Mouse (Mus musculus): ENCODE data around the gene Prr19. TPM values are rescaled to one million over a fixed set of nuclear protein-coding genes. Genes with fewer than 3 reads are reported as not detected.

The Prr19 gene
- polyA plus RNA-seq, 2 experiments: 0.04 TPM; not detected in 1

DNA sequence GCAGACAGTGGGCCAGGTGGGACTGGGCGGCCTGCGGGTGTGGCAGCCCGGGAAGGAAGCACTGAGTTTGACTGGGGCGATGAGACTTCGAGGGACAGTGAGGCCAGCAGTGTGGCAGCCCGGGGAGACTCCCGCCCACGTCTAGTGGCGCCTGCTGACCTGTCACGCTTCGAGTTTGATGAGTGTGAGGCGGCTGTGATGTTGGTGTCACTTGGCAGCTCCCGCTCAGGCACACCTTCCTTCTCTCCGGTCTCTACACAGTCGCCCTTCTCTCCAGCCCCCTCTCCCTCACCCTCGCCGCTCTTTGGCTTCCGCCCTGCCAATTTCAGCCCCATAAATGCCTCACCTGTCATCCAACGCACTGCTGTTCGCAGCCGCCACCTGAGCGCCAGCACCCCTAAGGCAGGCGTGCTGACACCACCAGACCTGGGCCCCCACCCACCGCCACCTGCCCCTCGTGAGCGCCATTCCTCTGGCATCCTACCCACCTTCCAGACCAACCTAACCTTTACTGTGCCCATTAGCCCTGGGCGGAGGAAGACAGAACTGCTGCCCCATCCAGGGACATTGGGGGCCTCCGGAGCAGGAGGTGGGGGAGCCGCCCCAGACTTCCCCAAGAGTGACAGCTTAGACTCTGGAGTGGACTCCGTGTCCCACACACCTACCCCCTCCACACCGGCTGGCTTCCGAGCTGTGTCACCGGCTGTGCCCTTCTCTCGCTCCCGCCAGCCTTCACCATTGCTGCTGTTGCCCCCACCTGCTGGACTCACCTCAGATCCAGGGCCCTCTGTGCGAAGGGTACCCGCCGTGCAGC lies 28.6 kb upstream of the Prr19 start:
- DNase-seq (ENCODE audit: low read depth in 3 of 3, low spot score in 3 of 3) (no peak), ATAC-seq (ENCODE audit: insufficient read depth) (no peak)
- peak overlapping the region; percentile 64 for H3K9ac ChIP-seq (replicated peaks)
- H3K36me3 ChIP-seq (replicated peaks; ENCODE audit: control insufficient read depth, insufficient read depth, low read depth): peaks cover 2% of the 10 kb centered on the region; the same call in 1 of the 2 replicates
- peaks cover 50 to 60% of the 10 kb centered on the region in 2 experiments for H3K4me1 ChIP-seq (replicated peaks; ENCODE audit: control insufficient read depth in 2 of 2, insufficient read depth in 2 of 2, low read length in 1 of 2)
- H3K9me3 ChIP-seq (ENCODE audit: control insufficient read depth, low read length): no peaks in the 10 kb centered on the region
- H3K27ac ChIP-seq: peak overlapping the region; percentile 80
- H3K4me3 ChIP-seq (ENCODE audit: insufficient read depth in 1 of 2, low read depth in 2 of 2, low read length in 2 of 2): no peak overlapping the region
- no peak for TF ChIP-seq EP300 (IDR thresholded peaks at IDR 0.05; ENCODE audit: low read depth)
- TF ChIP-seq CTCF (IDR thresholded peaks at IDR 0.05; ENCODE audit: low read depth): no peak
- H3K4me2 ChIP-seq (ENCODE audit: low read depth): peak overlapping the region; percentile 69
- WGBS (ENCODE audit: insufficient replicate concordance): 86% methylated on average over 38 of the region's 38 CpGs
- H3K27me3 ChIP-seq (ENCODE audit: control insufficient read depth, insufficient read depth, low read length): no peaks in the 10 kb centered on the region

DNA sequence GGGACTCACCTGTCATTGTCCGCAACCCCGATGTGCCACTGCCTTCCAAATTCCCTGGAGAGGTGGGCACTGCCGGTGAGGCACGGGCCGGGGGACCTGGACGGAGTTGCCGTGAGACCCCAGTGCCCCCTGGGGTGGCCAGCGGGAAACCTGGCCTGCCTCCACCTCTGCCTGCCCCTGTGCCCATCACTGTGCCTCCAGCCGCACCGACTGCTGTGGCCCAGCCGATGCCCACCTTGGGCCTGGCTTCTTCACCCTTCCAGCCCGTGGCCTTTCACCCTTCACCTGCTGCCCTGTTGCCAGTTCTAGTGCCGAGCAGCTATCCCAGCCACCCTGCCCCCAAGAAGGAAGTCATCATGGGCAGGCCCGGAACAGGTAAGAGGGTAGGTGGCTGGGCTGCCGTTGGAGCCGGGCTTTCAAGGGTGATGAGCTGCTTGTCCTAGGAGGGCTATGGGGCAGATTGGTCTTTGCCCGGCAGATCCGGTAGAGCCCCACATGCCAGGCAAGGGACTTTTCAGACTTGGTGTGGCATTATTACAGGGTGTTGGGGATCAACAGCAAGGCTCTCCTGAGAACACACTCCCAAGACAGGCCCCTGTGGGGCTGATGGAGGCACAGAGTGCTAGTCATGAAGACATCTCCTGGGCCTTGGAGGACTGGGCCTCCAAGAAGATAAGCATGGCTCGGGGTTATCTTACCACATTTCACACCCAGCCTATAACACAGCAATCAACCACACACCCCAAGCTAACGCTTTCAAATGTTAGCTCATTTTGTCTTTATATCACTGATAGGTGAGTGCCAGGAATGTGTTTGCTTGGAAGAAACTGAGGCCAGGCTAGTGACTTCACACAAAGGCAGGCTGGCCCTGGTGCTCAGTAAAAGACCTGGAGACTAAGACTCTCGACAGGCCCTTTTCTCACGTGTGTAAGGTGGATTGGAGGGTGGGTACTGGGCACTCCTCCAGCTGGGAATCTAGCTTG lies 27.7 kb upstream of the Prr19 start:
- peak overlapping the region; percentile 69 for H3K4me2 ChIP-seq (ENCODE audit: low read depth)
- H3K9ac ChIP-seq (replicated peaks): peak overlapping the region; percentile 64
- peak in 1 of 3 experiments; percentile 65 for DNase-seq (ENCODE audit: low read depth in 3 of 3, low spot score in 3 of 3)
- peak overlapping the region; percentile 80 for H3K27ac ChIP-seq
- WGBS (ENCODE audit: insufficient replicate concordance): 60% methylated on average over 22 of the region's 22 CpGs
- ATAC-seq (ENCODE audit: insufficient read depth): peak; percentile 78
- H3K9me3 ChIP-seq (ENCODE audit: control insufficient read depth, low read length): no peaks in the 10 kb centered on the region
- TF ChIP-seq EP300 (IDR thresholded peaks at IDR 0.05; ENCODE audit: low read depth): peak; percentile 64
- TF ChIP-seq CTCF (IDR thresholded peaks at IDR 0.05; ENCODE audit: low read depth): 0 out of 2 replicates have a peak, but pooled peaks have one; percentile 10
- H3K4me1 ChIP-seq (replicated peaks; ENCODE audit: control insufficient read depth in 2 of 2, insufficient read depth in 2 of 2, low read length in 1 of 2): peaks cover 53 to 64% of the 10 kb centered on the region in 2 experiments
- H3K36me3 ChIP-seq (replicated peaks; ENCODE audit: control insufficient read depth, insufficient read depth, low read depth): peaks cover 2% of the 10 kb centered on the region; the same call in 1 of the 2 replicates
- peak overlapping the region in 1 of 2 experiments; percentile 18; a peak in 2 of 4 replicates for H3K4me3 ChIP-seq (ENCODE audit: insufficient read depth in 1 of 2, low read depth in 2 of 2, low read length in 2 of 2)
- no peaks in the 10 kb centered on the region for H3K27me3 ChIP-seq (ENCODE audit: control insufficient read depth, insufficient read depth, low read length)

DNA sequence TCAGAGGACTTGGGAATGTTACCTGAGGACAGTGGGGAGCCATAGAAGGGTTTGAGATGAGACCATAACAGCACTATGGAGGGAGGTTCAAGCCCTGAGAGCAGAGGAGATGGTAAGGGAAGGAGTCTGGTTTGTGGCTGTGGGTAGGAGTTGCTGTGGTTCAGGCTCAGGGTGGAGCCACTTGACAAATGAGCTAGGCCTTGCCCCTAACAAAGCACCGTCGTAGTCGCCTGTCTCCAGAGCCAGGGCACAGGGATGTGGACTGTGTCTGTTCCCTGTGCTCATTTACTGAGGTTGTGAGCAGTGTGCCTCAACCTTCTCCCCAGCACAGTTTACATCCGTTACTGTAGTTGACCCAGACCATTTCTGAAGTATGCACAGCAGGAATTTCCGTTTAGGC lies 26.6 kb upstream of the Prr19 start:
- H3K27me3 ChIP-seq (ENCODE audit: control insufficient read depth, insufficient read depth, low read length): no peaks in the 10 kb centered on the region
- DNase-seq (ENCODE audit: low read depth in 3 of 3, low spot score in 3 of 3) (no peak), ATAC-seq (ENCODE audit: insufficient read depth) (no peak)
- peak overlapping the region; percentile 69 for H3K4me2 ChIP-seq (ENCODE audit: low read depth)
- WGBS (ENCODE audit: insufficient replicate concordance): 25% methylated on average over 5 of the region's 5 CpGs
- peak overlapping the region; percentile 80 for H3K27ac ChIP-seq
- H3K36me3 ChIP-seq (replicated peaks; ENCODE audit: control insufficient read depth, insufficient read depth, low read depth): peaks cover 2% of the 10 kb centered on the region; the same call in 1 of the 2 replicates
- TF ChIP-seq EP300 (IDR thresholded peaks at IDR 0.05; ENCODE audit: low read depth): no peak
- TF ChIP-seq CTCF (IDR thresholded peaks at IDR 0.05; ENCODE audit: low read depth): no peak; the same call in 1 of the 2 replicates
- peaks cover 50 to 58% of the 10 kb centered on the region in 2 experiments for H3K4me1 ChIP-seq (replicated peaks; ENCODE audit: control insufficient read depth in 2 of 2, insufficient read depth in 2 of 2, low read length in 1 of 2)
- H3K9ac ChIP-seq (replicated peaks): peak overlapping the region; percentile 52
- no peak overlapping the region for H3K4me3 ChIP-seq (ENCODE audit: insufficient read depth in 1 of 2, low read depth in 2 of 2, low read length in 2 of 2)
- no peaks in the 10 kb centered on the region for H3K9me3 ChIP-seq (ENCODE audit: control insufficient read depth, low read length)

DNA sequence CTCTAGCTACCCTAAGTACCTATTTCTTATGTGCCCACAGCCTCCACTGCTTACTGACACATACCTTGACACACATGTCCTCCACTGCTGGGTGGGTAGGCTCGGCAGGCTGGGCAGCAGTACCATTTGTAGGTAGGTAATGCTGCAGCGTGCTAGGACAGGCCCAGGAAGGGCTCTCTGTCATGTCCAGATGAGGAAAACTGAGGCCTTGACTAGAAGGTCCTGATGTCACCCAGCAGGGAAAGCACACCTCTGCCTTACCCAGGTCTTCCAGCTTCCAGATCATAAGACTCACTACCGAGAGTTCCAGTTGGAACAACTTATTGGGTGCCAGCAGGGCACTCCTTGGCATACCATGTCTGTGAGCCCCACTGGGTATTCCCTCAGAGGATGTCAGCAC lies 26.2 kb upstream of the Prr19 start:
- Histone ChIP-seq H3K4me2 (ENCODE audit: low read depth) (peak overlapping the region; percentile 69), H3K9me3 (ENCODE audit: control insufficient read depth, low read length) (no peaks in the 10 kb centered on the region), H3K9ac (replicated peaks) (peak overlapping the region; percentile 52), H3K27me3 (ENCODE audit: control insufficient read depth, insufficient read depth, low read length) (no peaks in the 10 kb centered on the region), H3K4me3 (ENCODE audit: insufficient read depth in 1 of 2, low read depth in 2 of 2, low read length in 2 of 2) (no peak overlapping the region), H3K4me1 (replicated peaks; ENCODE audit: control insufficient read depth in 2 of 2, insufficient read depth in 2 of 2, low read length in 1 of 2) (peaks cover 50 to 58% of the 10 kb centered on the region in 2 experiments), H3K27ac (peak overlapping the region; percentile 80), H3K36me3 (replicated peaks; ENCODE audit: control insufficient read depth, insufficient read depth, low read depth) (peaks cover 2% of the 10 kb centered on the region; the same call in 1 of the 2 replicates)
- ATAC-seq (ENCODE audit: insufficient read depth) (no peak), DNase-seq (ENCODE audit: low read depth in 3 of 3, low spot score in 3 of 3) (no peak)
- no peak for TF ChIP-seq CTCF (IDR thresholded peaks at IDR 0.05; ENCODE audit: low read depth)
- TF ChIP-seq EP300 (IDR thresholded peaks at IDR 0.05; ENCODE audit: low read depth): no peak
- WGBS (ENCODE audit: insufficient replicate concordance): 85% methylated on average over 3 of the region's 3 CpGs
